9 mouse cellular contexts compared by ENCODE assay signal in genomic region chr17:72889556-72890397, GRCm38 (mm10). TPM values are rescaled to one million over a fixed set of nuclear protein-coding genes. Genes with fewer than 3 reads are reported as not detected.
DNase-seq lines count a peak whose midpoint lies in the region; ATAC-seq and TF ChIP-seq lines count a peak whose summit lies in the region.
"Had no signal": no experiment of that assay in that cellular context is flagged by ENCODE, and none has a peak within 500 bp of the region (broad histone marks: within the 10 kb centered on the region; RNA-seq: fewer than 3 reads in every experiment).

No protein-coding gene starts in this region.

- H3K9me3 ChIP-seq in forebrain, postnatal 0 days (ENCODE audit: low read length) = no peaks in the 10 kb centered on the region
- H3K9me3 ChIP-seq in lung, postnatal 0 days (ENCODE audit: low read length) = no peaks in the 10 kb centered on the region
- H3K9me3 ChIP-seq: liver, embryonic 15.5 days had no signal

- peak; percentile 88 for DNase-seq in NIH3T3 (ENCODE audit: low read depth)
- peak; percentile 41 for DNase-seq in cerebellum, adult 11 months
- peak; percentile 90 for DNase-seq in forebrain, postnatal 0 days
- DNase-seq in layer of hippocampus, adult 18-20 months (ENCODE audit: low spot score in 2 of 2) = peak; percentile 65 to 90
- peak; percentile 85 for DNase-seq in lung, postnatal 0 days (ENCODE audit: low spot score)
- peak; percentile 76 for DNase-seq in retina, adult 2 months (ENCODE audit: low read depth, low spot score)
- peak; percentile 78 for DNase-seq in thymus, postnatal 4 days

- peak overlapping the region; percentile 22; the same call in 1 of the 2 replicates for H3K4me2 ChIP-seq in forebrain, postnatal 0 days (ENCODE audit: low read depth)
- peak overlapping the region; percentile 19; the same call in 1 of the 2 replicates for H3K4me2 ChIP-seq in lung, postnatal 0 days (replicated peaks; ENCODE audit: low read depth, low read length)
- H3K4me2 ChIP-seq: liver, embryonic 15.5 days had no signal

- no peaks in the 10 kb centered on the region for H3K4me1 ChIP-seq in forebrain, postnatal 0 days (ENCODE audit: insufficient read depth)
- H3K4me1 ChIP-seq in lung, postnatal 0 days (ENCODE audit: insufficient read depth, low read depth, low read length) = no peaks in the 10 kb centered on the region
- H3K4me1 ChIP-seq: liver, embryonic 15.5 days had no signal

- H3K27ac ChIP-seq in forebrain, postnatal 0 days (ENCODE audit: low read depth, low read length) = no peak overlapping the region
- H3K27ac ChIP-seq in lung, postnatal 0 days (ENCODE audit: low read length) = no peak overlapping the region
- H3K27ac ChIP-seq: liver, embryonic 15.5 days had no signal

- H3K4me3 ChIP-seq in forebrain, postnatal 0 days (ENCODE audit: low read depth, low read length) = no peak overlapping the region
- no peak overlapping the region for H3K4me3 ChIP-seq in lung, postnatal 0 days (ENCODE audit: low read depth, low read length)
- H3K4me3 ChIP-seq: liver, embryonic 15.5 days had no signal

- no peaks in the 10 kb centered on the region; the same call in 1 of the 2 replicates for H3K27me3 ChIP-seq in forebrain, postnatal 0 days (ENCODE audit: insufficient read depth, low read length)
- H3K27me3 ChIP-seq in lung, postnatal 0 days (replicated peaks; ENCODE audit: insufficient read depth, low read length) = no peaks in the 10 kb centered on the region
- H3K27me3 ChIP-seq: liver, embryonic 15.5 days had no signal

- ATAC-seq in forebrain, postnatal 0 days = peak; percentile 96
- ATAC-seq in hematopoietic stem cell, adult 5-6 weeks (replicated peaks in 1 of 2; ENCODE audit: insufficient read depth in 1 of 2, low FRiP score in 2 of 2, low TSS enrichment in 1 of 2, low read depth in 1 of 2, poor library complexity in 2 of 2, severe bottlenecking in 2 of 2) = peak; percentile 53 to 65; a peak in 3 of 4 replicates
- peak; percentile 76 for ATAC-seq in lung, postnatal 0 days

- no peaks in the 10 kb centered on the region for H3K36me3 ChIP-seq in forebrain, postnatal 0 days (ENCODE audit: insufficient read depth)
- H3K36me3 ChIP-seq in lung, postnatal 0 days (ENCODE audit: insufficient read depth, low read length) = no peaks in the 10 kb centered on the region
- H3K36me3 ChIP-seq: liver, embryonic 15.5 days had no signal

- TF ChIP-seq CTCF in forebrain, postnatal 0 days (IDR thresholded peaks at IDR 0.05; ENCODE audit: low read depth) = peak; percentile 84
- peak; percentile 84 for TF ChIP-seq CTCF in lung, postnatal 0 days (IDR thresholded peaks at IDR 0.05)

- WGBS in forebrain, postnatal 0 days = 8% methylated on average over 20 of the region's 20 CpGs
- 24% methylated on average over 18 of the region's 20 CpGs for WGBS in lung, postnatal 0 days

- no peak overlapping the region for H3K9ac ChIP-seq in forebrain, postnatal 0 days
- H3K9ac ChIP-seq in lung, postnatal 0 days (replicated peaks; ENCODE audit: low read depth) = no peak overlapping the region
- H3K9ac ChIP-seq: liver, embryonic 15.5 days had no signal

- TF ChIP-seq EP300 in lung, postnatal 0 days (IDR thresholded peaks at IDR 0.05) = no peak

RNA-seq across cellular contexts. Expression of gene Lbh, which starts 28.3 kb away (rescaled TPM):
- 51.9 and 66.7 TPM in 2 replicates for total RNA-seq in forebrain, postnatal 0 days (2014; rRNA removed)
- polyA plus RNA-seq in forebrain, postnatal 0 days (2015; fragmentation: Nextera tagmentation; extraction: Ambion mirVana) = 3.0 and 3.1 TPM in 2 replicates
- total RNA-seq in hematopoietic stem cell, adult 5-6 weeks (2017) = 23.1 and 24.5 TPM in 2 replicates
- 10 to 100 TPM; 34.3 to 35.8 TPM for total RNA-seq in layer of hippocampus, adult 18-20 months (2021)
- 16.2 and 19.2 TPM in 2 replicates for polyA plus RNA-seq in lung, postnatal 0 days (2015; fragmentation: Nextera tagmentation; extraction: Ambion mirVana)

RNA-seq across cellular contexts. Expression of gene Ypel5, which starts 53.5 kb away (rescaled TPM):
- 73.5 and 77.5 TPM in 2 replicates for total RNA-seq in forebrain, postnatal 0 days (2014; rRNA removed)
- 124 and 128 TPM in 2 replicates for polyA plus RNA-seq in forebrain, postnatal 0 days (2015; fragmentation: Nextera tagmentation; extraction: Ambion mirVana)
- total RNA-seq in hematopoietic stem cell, adult 5-6 weeks (2017) = 42.8 and 55.5 TPM in 2 replicates
- 10 to 100 TPM; 95.8 TPM for total RNA-seq in layer of hippocampus, adult 18-20 months (2021)
- 100.0 and 109 TPM in 2 replicates for polyA plus RNA-seq in lung, postnatal 0 days (2015; fragmentation: Nextera tagmentation; extraction: Ambion mirVana)
